Mouse (Mus musculus): ENCODE data around the gene Rhox3g.
"Not testable (repeated sequence)": the region's sequence is repeated elsewhere in the genome, so short reads cannot be mapped to it uniquely, and the experiment has no call there.

The Rhox3g gene

GRCm38 (mm10) chrX:37628512-37628911 lies at the start of gene Rhox3g:
Gene Rhox3g, minus strand, starts transcription at chrX:37628612.
- not testable (repeated sequence) for DNase-seq (ENCODE audit: low spot score in 2 of 2)

- not testable (repeated sequence) for DNase-seq (ENCODE audit: low spot score in 2 of 2)
Observed at GRCm38 (mm10) chrX:37673177-37673576, 44.8 kb upstream of the Rhox3g start, which contains the start of gene Rhox2h. Gene Rhox2h, minus strand, starts transcription at chrX:37673277.

- not testable (repeated sequence) for DNase-seq (ENCODE audit: low spot score in 2 of 2)
Observed at GRCm38 (mm10) chrX:37668664-37669063, 40.3 kb upstream of the Rhox3g start, which contains the start of gene Rhox3h. Gene Rhox3h, minus strand, starts transcription at chrX:37668764.

- not testable (repeated sequence) for DNase-seq (ENCODE audit: low spot score in 2 of 2)
Observed at GRCm38 (mm10) chrX:37651227-37651626, 22.8 kb upstream of the Rhox3g start, which contains the start of gene Rhox4g. Gene Rhox4g, minus strand, starts transcription at chrX:37651327.

GRCm38 (mm10) chrX:37643370-37643769 lies 15.0 kb upstream of the Rhox3g start, which contains the start of gene Rhox2g:
Gene Rhox2g, minus strand, starts transcription at chrX:37643470.
- not testable (repeated sequence) for DNase-seq (ENCODE audit: low spot score in 2 of 2)

- DNase-seq (ENCODE audit: low spot score in 2 of 2) = not testable (repeated sequence)
Observed at GRCm38 (mm10) chrX:37607604-37608003, 20.8 kb downstream of the Rhox3g start, which contains the start of gene Rhox4f. Gene Rhox4f, minus strand, starts transcription at chrX:37607704.

GRCm38 (mm10) chrX:37580692-37581091 lies 47.7 kb downstream of the Rhox3g start, which contains the start of gene Rhox3f:
Gene Rhox3f, plus strand, starts transcription at chrX:37580992.
- DNase-seq (ENCODE audit: low spot score in 2 of 2) = not testable (repeated sequence)

Data from heart, adult 9 months (tissue).